Mouse (Mus musculus) liver, embryonic 16.5 days (tissue): ENCODE results near the gene Gm10282. TPM values are rescaled to one million over a fixed set of nuclear protein-coding genes. Genes with fewer than 3 reads are reported as not detected.
A peak's percentile ranks its signal among the peaks of the same experiment; 100 is the strongest.

ENCODE experiments used
- ATAC-seq: fragments of 200-750 bp; cut with Nextera tagmentation; 2 replicates; pipeline ENCODE4 v1.8.0; 2017; ENCODE audit warnings: low read depth, mild to moderate bottlenecking, moderate number of reproducible peaks, moderate library complexity
- H3K27ac ChIP-seq: fragments of 300-500 bp; sonication (generic); 2 replicates; pipeline ENCODE4 v1.5.1; 2014; ENCODE audit warnings: mild to moderate bottlenecking, low read length
- H3K27me3 ChIP-seq: fragments of 300-500 bp; sonication (generic); 2 replicates; pipeline ENCODE4 v1.6.1; 2014; ENCODE audit warnings: low read depth, low read length, mixed read lengths; ENCODE audit not compliant: control insufficient read depth, insufficient read depth
- H3K36me3 ChIP-seq: fragments of 300-500 bp; sonication (generic); 2 replicates; pipeline ENCODE4 v1.6.1; 2014; ENCODE audit warnings: mild to moderate bottlenecking; ENCODE audit not compliant: control insufficient read depth, insufficient read depth
- H3K4me1 ChIP-seq: fragments of 300-500 bp; sonication (generic); 2 replicates; pipeline ENCODE4 v1.6.1; 2014; ENCODE audit warnings: low read depth, low read length, mixed read lengths; ENCODE audit not compliant: control insufficient read depth
- H3K4me2 ChIP-seq: fragments of 300-500 bp; sonication (generic); 2 replicates; pipeline ENCODE4 v1.6.1; 2014; ENCODE audit warnings: low read depth, low read length, mixed read lengths
- H3K4me3 ChIP-seq: fragments of 300-500 bp; sonication (generic); 2 replicates; pipeline ENCODE4 v1.5.1; 2014; ENCODE audit warnings: low read depth, mild to moderate bottlenecking, low read length
- H3K9ac ChIP-seq: fragments of 300-500 bp; sonication (generic); 2 replicates; pipeline ENCODE4 v1.6.1; 2014; ENCODE audit warnings: low read depth, low read length
- H3K9me3 ChIP-seq: fragments of 300-500 bp; sonication (generic); replicated peaks from 2 replicates; pipeline ENCODE4 v1.6.1; 2016; ENCODE audit warnings: low read length; ENCODE audit not compliant: control insufficient read depth
- WGBS: fragments of 180-500 bp; shearing (Covaris S2); extraction: QIAGEN DNeasy Blood & Tissue Kit; methylation state at CpG from one replicate; pipeline ENCODE4 v1.1.7; 2014; ENCODE audit not compliant: insufficient replicate concordance; 5-methylcytosine and 5-hydroxymethylcytosine counted together
- polyA plus RNA-seq: library from polyadenylated mRNA; unstranded; fragments of >200 nt; fragmentation: Nextera tagmentation; extraction: Ambion mirVana; gene quantifications from 2 replicates; pipeline ENCODE4 v1.2.1, GENCODE M21; 2015

Gm10282 gene
- polyA plus RNA-seq, 1 experiment from 2014 or later = 5.8 TPM

DNA sequence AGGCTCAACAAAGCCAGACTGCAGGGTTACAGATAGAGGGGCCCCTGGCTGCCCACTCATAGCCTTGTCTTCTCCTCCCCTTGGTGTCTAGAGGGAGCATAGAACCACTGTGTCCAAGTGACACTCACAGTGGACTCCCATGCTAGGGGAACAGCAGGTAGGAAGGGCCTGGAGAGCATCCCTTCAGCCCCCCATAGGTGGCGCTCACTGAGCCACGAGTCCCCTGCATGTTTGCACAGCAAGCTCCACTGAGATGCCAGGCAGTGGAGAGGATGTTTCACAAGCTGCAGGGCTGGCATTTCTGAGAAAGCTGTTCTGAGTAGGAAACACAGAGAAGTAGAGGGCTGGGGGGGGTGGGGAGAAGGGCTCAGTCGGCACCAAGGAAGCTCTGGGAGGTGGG, 32.7 kb downstream of the Gm10282 start:
- Histone ChIP-seq H3K4me2 (no peak overlapping the region), H3K27ac (no peak overlapping the region), H3K9me3 (no peaks in the 10 kb centered on the region), H3K4me1 (peaks cover 20% of the 10 kb centered on the region), H3K27me3 (no peaks in the 10 kb centered on the region), H3K4me3 (no peak overlapping the region), H3K36me3 (no peaks in the 10 kb centered on the region), H3K9ac (no peak overlapping the region)
- peak; percentile 17; the same call in 1 of the 2 replicates for ATAC-seq
- WGBS = 5% methylated on average over 3 of the region's 3 CpGs

DNA sequence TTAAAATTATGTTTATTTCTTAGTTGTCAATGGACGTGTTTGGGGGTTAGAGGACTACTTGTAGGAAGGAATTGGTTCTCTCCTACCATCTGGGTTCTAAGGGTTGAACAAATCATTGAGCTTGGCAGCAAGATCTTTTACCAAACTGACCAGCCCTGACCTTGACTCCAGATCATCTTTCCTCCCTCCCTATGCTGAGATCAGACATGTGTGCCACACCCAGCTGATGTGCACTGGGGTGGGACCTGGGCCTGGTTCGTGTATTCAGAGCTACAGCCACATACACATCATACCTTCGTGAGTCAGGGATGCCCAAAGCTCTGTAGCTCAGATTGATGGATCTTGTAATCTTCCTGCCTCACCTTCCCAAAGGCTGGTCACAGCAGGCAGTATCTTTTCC, 33.4 kb downstream of the Gm10282 start:
- Histone ChIP-seq H3K27me3 (no peaks in the 10 kb centered on the region), H3K27ac (no peak overlapping the region), H3K4me1 (peaks cover 16% of the 10 kb centered on the region), H3K9ac (no peak overlapping the region), H3K9me3 (no peaks in the 10 kb centered on the region), H3K36me3 (no peaks in the 10 kb centered on the region), H3K4me3 (no peak overlapping the region), H3K4me2 (no peak overlapping the region)
- ATAC-seq = no peak
- 46% methylated on average over 3 of the region's 3 CpGs for WGBS

DNA sequence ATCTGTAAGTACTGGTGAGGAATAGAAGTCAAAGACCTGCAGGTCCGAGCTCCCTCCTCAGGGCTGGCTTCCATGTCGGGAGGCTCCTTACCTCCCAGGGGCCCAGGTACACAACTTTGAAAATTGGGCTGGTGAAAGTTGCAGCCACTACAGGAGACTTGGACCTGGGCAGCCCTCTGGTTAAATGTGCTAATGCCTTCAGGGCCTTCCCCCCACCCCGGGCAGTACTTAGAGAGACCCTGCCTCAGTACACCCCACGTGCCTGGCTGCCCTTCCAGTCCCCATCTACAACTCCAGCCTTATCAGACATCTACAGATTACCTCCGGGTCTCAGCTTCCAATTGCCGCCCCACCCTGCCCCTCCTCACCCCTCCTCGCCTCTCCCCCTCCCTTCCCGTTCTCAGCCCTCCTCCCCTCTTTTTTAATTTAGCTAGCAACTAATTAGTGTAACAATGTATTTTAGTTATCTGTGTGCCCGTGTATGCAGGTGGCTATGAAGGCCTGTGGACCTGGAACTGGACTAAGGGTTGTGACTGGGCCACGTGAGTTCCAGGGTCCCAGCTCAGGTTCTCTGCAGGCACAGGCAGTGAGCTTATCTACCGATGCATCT, 33.9 kb downstream of the Gm10282 start:
- H3K9me3 ChIP-seq = no peaks in the 10 kb centered on the region
- no peaks in the 10 kb centered on the region for H3K27me3 ChIP-seq
- H3K4me1 ChIP-seq = peaks cover 16% of the 10 kb centered on the region
- no peak overlapping the region for H3K27ac ChIP-seq
- WGBS = 40% methylated on average over 11 of the region's 11 CpGs
- H3K4me2 ChIP-seq = no peak overlapping the region
- H3K4me3 ChIP-seq = no peak overlapping the region
- H3K9ac ChIP-seq = no peak overlapping the region
- no peak for ATAC-seq
- no peaks in the 10 kb centered on the region for H3K36me3 ChIP-seq

DNA sequence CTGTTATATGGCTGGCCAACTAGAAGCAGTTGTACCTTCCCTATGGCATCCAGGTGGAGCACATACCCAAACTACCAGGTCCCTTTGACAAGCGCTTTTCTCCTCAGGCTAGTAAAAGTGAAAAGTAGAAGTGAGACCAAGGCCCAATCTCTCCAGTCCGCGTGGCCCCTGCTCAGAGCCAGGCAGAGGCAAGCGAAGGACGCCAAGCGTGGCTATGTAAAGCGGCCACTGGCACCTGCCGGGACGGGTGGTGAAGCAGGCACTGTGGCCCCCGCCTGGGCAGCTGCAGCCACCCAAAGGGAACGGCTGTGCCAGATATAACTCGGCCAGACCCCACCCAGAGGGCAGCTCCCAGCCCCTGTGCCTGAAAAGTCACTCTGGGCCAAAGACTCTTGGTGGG, 34.5 kb downstream of the Gm10282 start:
- no peaks in the 10 kb centered on the region for H3K27me3 ChIP-seq
- no peak overlapping the region for H3K27ac ChIP-seq
- peaks cover 16% of the 10 kb centered on the region for H3K4me1 ChIP-seq
- 65% methylated on average over 12 of the region's 12 CpGs for WGBS
- H3K9me3 ChIP-seq = no peaks in the 10 kb centered on the region
- H3K9ac ChIP-seq = no peak overlapping the region
- no peak overlapping the region for H3K4me3 ChIP-seq
- H3K4me2 ChIP-seq = no peak overlapping the region
- ATAC-seq = no peak
- no peaks in the 10 kb centered on the region for H3K36me3 ChIP-seq

DNA sequence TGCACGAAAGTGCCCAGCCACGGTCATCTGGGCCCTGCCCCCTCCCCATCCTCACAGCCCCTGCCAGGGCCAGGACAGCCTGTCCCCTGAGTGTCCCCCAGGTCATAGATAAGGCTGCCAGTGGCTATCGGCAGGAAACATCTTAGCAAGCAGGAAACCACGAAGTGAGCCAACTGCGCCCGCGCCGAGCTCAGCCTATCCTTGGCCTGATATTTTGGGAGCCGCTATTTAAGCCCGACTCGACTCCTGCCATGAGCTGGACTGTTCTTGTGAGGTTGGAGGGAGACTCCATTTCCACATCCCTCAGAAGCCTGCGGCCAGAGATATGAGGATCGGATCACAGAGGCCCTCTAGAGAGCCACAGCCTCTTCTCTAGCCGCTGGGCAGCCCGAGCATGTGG, 36.7 kb downstream of the Gm10282 start:
- Histone ChIP-seq H3K9ac (0 out of 2 replicates have a peak overlapping the region, but pooled peaks have one; percentile 11), H3K27ac (no peak overlapping the region), H3K4me1 (peaks cover 16% of the 10 kb centered on the region), H3K27me3 (no peaks in the 10 kb centered on the region), H3K4me2 (peak overlapping the region; percentile 17; the same call in 1 of the 2 replicates), H3K9me3 (no peaks in the 10 kb centered on the region), H3K36me3 (no peaks in the 10 kb centered on the region), H3K4me3 (no peak overlapping the region)
- WGBS = 18% methylated on average over 15 of the region's 15 CpGs
- ATAC-seq = peak; percentile 76

DNA sequence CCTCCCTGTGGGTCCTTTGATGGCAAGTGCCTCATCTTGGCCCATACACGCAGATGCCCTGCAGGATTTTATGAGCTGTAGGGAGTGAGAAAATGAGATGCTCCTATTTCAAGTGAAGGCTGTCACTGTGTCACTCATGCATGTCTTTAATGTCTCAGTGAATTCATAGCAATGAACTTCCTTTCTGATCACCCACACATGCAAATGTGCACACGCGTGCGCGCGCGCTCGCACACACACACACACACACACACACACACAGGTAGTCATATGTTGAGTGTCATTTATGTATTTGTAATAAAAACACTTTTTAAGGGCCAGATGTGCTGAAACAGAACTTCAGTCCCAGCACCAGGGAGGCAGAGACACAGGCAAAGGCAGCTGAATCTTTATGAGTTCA, 38.0 kb downstream of the Gm10282 start:
- Histone ChIP-seq H3K4me1 (peaks cover 16% of the 10 kb centered on the region), H3K9ac (no peak overlapping the region), H3K27me3 (no peaks in the 10 kb centered on the region), H3K27ac (no peak overlapping the region), H3K9me3 (no peaks in the 10 kb centered on the region), H3K4me3 (no peak overlapping the region), H3K36me3 (no peaks in the 10 kb centered on the region), H3K4me2 (no peak overlapping the region)
- WGBS = 94% methylated on average over 8 of the region's 8 CpGs
- ATAC-seq = no peak

DNA sequence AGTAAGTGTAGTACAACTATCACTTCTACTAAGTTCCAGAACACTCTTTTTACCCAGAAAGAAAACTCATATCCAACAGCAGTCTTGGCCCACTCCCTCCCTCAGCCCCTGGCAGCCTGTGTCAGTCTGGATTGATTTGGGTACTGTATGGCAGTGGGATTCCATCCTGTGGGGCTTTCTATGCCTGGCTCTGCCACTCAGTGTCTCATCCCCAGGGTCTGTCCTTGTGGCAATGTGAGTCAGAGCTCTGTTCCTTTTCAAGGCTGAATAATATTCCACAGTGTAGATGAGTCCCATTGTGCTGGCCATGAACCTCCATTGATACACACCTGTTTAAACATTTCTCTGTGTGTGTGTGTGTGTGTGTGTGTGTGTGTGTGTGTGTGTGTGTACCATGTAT, 38.4 kb downstream of the Gm10282 start:
- peaks cover 16% of the 10 kb centered on the region for H3K4me1 ChIP-seq
- no peak for ATAC-seq
- H3K9ac ChIP-seq = no peak overlapping the region
- H3K27ac ChIP-seq = no peak overlapping the region
- H3K27me3 ChIP-seq = no peaks in the 10 kb centered on the region
- no peaks in the 10 kb centered on the region for H3K9me3 ChIP-seq
- no peak overlapping the region for H3K4me3 ChIP-seq
- no peak overlapping the region for H3K4me2 ChIP-seq
- no peaks in the 10 kb centered on the region for H3K36me3 ChIP-seq

DNA sequence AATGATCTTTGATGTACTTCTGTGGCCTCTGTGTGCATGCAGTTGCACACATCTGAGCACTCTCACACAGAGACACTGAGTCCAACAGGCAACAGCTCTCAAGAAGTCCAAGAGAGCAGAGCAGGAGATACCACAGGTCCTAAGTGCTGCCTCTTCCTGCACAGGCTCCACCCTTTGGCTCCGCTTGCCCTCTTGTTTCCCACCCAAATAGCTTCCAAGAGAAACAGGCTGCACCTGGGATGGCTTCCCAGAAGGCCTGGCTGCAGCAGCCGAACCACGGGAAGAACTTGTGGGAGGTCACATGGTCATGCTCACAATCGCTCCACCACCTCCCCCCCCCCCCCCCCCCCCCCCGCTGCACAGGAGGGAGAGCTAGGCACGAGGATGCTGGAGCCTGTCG, 39.7 kb downstream of the Gm10282 start:
- H3K4me2 ChIP-seq = no peak overlapping the region
- H3K36me3 ChIP-seq = no peaks in the 10 kb centered on the region
- no peak overlapping the region for H3K4me3 ChIP-seq
- H3K27me3 ChIP-seq = no peaks in the 10 kb centered on the region
- H3K9ac ChIP-seq = no peak overlapping the region
- H3K4me1 ChIP-seq = peaks cover 9% of the 10 kb centered on the region
- no peak for ATAC-seq
- WGBS = 49% methylated on average over 5 of the region's 7 CpGs
- no peaks in the 10 kb centered on the region for H3K9me3 ChIP-seq
- H3K27ac ChIP-seq = no peak overlapping the region

DNA sequence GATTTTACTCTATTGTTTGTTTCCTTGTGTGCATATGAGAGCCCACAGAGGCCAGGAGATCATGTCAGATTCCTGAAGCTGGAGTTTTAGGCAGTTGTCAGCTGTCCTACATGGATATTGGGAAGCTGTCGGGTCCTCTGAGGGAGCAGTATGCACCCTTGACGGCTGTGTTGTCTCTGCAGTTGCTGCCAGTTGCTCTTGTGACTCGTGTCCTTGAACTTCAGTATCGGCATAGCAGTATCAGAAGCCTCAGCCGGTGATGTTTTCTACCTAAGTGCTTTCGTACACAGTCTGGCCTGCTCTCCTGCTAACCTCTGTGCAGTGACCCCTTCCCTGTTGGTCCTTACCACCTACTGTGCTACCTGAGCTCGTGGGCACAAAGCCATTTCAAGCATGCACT, 41.6 kb downstream of the Gm10282 start:
- Histone ChIP-seq H3K27ac (no peak overlapping the region), H3K4me1 (peaks cover 5% of the 10 kb centered on the region), H3K4me2 (no peak overlapping the region), H3K9me3 (no peaks in the 10 kb centered on the region), H3K4me3 (no peak overlapping the region), H3K9ac (no peak overlapping the region), H3K36me3 (no peaks in the 10 kb centered on the region), H3K27me3 (no peaks in the 10 kb centered on the region)
- WGBS = 53% methylated on average over 7 of the region's 7 CpGs
- ATAC-seq = no peak
